Mouse (Mus musculus): ENCODE measurements at regions not wholly inside any gene's neighbourhood (a gene's known extent, or its start where the extent isn't known, plus 50 kb on each side); places are given as distances from the start of the nearest gene placed in this dataset.

DNA sequence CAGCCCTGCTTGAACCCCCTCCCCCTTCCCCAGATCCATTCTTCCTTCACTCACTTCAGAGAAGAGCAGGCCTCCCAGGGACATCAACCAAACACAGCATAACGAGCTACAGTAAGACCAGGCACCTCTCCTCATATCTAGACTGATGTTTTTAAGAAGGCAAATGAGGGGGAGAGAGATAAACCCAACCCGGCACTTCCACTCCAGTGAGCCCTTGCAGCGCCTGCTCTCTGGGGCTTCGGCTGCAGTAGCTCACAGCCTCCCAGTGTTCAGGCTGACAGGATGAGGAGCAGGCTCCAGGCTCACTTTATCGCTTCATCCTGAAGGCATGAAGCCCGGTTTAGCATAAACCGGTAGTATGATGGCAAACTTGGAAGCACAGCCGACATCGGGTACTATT, 162.9 kb upstream of the Prok2 start:
- Histone ChIP-seq H3K4me3 (ENCODE audit: low read depth, low read length) (no peak overlapping the region), H3K27me3 (ENCODE audit: control insufficient read depth, insufficient read depth, low read depth, low read length) (no peaks in the 10 kb centered on the region), H3K9ac (ENCODE audit: low read depth, low read length) (no peak overlapping the region), H3K4me2 (ENCODE audit: low read depth, low read length) (no peak overlapping the region), H3K9me3 (replicated peaks; ENCODE audit: control insufficient read depth, low read length) (no peaks in the 10 kb centered on the region), H3K4me1 (ENCODE audit: control insufficient read depth, low read depth, low read length) (no peaks in the 10 kb centered on the region), H3K27ac (ENCODE audit: low read length) (no peak overlapping the region), H3K36me3 (ENCODE audit: control insufficient read depth, insufficient read depth) (no peaks in the 10 kb centered on the region)
- 27% methylated on average over 9 of the region's 9 CpGs for WGBS (ENCODE audit: insufficient replicate concordance)
- ATAC-seq (ENCODE audit: low read depth), result no peak

GRCm38 (mm10) chr6:99887904-99888303, 161.7 kb upstream of the Prok2 start:
- Histone ChIP-seq H3K9ac (ENCODE audit: low read depth, low read length) (no peak overlapping the region), H3K4me2 (ENCODE audit: low read depth, low read length) (no peak overlapping the region), H3K27ac (ENCODE audit: low read length) (no peak overlapping the region), H3K4me1 (ENCODE audit: control insufficient read depth, low read depth, low read length) (no peaks in the 10 kb centered on the region), H3K4me3 (ENCODE audit: low read depth, low read length) (no peak overlapping the region), H3K27me3 (ENCODE audit: control insufficient read depth, insufficient read depth, low read depth, low read length) (no peaks in the 10 kb centered on the region), H3K9me3 (replicated peaks; ENCODE audit: control insufficient read depth, low read length) (no peaks in the 10 kb centered on the region), H3K36me3 (ENCODE audit: control insufficient read depth, insufficient read depth) (no peaks in the 10 kb centered on the region)
- ATAC-seq (ENCODE audit: low read depth), result no peak
- 49% methylated on average over 8 of the region's 8 CpGs for WGBS (ENCODE audit: insufficient replicate concordance)

GRCm38 (mm10) chr6:99884755-99885154, 158.6 kb upstream of the Prok2 start:
- Histone ChIP-seq H3K4me3 (ENCODE audit: low read depth, low read length) (no peak overlapping the region), H3K4me2 (ENCODE audit: low read depth, low read length) (no peak overlapping the region), H3K27me3 (ENCODE audit: control insufficient read depth, insufficient read depth, low read depth, low read length) (no peaks in the 10 kb centered on the region), H3K36me3 (ENCODE audit: control insufficient read depth, insufficient read depth) (no peaks in the 10 kb centered on the region), H3K27ac (ENCODE audit: low read length) (no peak overlapping the region), H3K4me1 (ENCODE audit: control insufficient read depth, low read depth, low read length) (no peaks in the 10 kb centered on the region), H3K9me3 (replicated peaks; ENCODE audit: control insufficient read depth, low read length) (no peaks in the 10 kb centered on the region), H3K9ac (ENCODE audit: low read depth, low read length) (no peak overlapping the region)
- ATAC-seq (ENCODE audit: low read depth), result no peak
- WGBS (ENCODE audit: insufficient replicate concordance), result 10% methylated on average over 7 of the region's 7 CpGs

DNA sequence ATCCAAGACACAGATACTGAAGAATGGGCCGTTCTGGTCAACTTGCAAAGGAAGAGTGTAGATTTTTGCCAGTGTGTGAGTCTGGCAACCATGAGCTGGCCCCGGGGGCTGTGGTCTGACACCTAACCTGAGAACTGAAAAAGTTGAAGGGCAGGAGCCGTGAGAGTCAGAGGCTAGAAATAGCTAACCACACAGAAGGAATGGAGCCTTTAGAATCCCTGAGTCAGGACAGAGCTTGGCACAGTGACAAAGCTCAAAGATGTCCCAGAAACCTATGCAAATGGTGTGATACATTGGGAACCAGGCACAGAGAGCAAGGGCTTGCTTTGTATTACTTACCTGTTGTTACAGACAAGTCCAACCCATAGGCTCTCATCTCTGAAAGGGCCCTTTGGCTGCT, 157.9 kb upstream of the Prok2 start:
- Histone ChIP-seq H3K27me3 (ENCODE audit: control insufficient read depth, insufficient read depth, low read depth, low read length) (no peaks in the 10 kb centered on the region), H3K4me1 (ENCODE audit: control insufficient read depth, low read depth, low read length) (no peaks in the 10 kb centered on the region), H3K9me3 (replicated peaks; ENCODE audit: control insufficient read depth, low read length) (no peaks in the 10 kb centered on the region), H3K4me2 (ENCODE audit: low read depth, low read length) (no peak overlapping the region), H3K4me3 (ENCODE audit: low read depth, low read length) (no peak overlapping the region), H3K36me3 (ENCODE audit: control insufficient read depth, insufficient read depth) (no peaks in the 10 kb centered on the region), H3K9ac (ENCODE audit: low read depth, low read length) (no peak overlapping the region), H3K27ac (ENCODE audit: low read length) (no peak overlapping the region)
- WGBS (ENCODE audit: insufficient replicate concordance), result 53% methylated on average over 3 of the region's 3 CpGs
- no peak for ATAC-seq (ENCODE audit: low read depth)

DNA sequence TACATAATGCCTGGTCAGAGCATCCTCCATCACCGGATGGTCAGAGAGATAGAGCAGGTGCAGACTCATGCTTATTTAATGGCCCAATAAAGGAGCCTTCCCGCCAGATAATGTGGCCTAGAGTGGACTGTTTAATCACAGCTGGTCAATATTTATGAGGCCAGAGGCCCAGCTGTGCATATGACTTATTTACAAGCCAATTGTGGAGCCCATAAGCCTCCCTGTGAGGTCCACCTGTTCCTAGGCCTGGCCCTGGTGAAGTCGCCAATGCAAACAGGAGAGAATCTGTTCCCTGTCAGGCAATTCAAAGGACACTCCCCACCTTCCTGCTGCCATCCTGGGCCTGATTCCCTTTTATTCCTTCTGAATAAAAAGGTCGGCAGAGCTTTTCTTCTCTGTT, 155.4 kb upstream of the Prok2 start:
- no peaks in the 10 kb centered on the region for H3K4me1 ChIP-seq (ENCODE audit: control insufficient read depth, low read depth, low read length)
- H3K4me3 ChIP-seq (ENCODE audit: low read depth, low read length), result no peak overlapping the region
- H3K27ac ChIP-seq (ENCODE audit: low read length), result no peak overlapping the region
- H3K27me3 ChIP-seq (ENCODE audit: control insufficient read depth, insufficient read depth, low read depth, low read length), result no peaks in the 10 kb centered on the region
- 55% methylated on average over 4 of the region's 4 CpGs for WGBS (ENCODE audit: insufficient replicate concordance)
- ATAC-seq (ENCODE audit: low read depth), result no peak
- no peaks in the 10 kb centered on the region for H3K9me3 ChIP-seq (replicated peaks; ENCODE audit: control insufficient read depth, low read length)
- H3K4me2 ChIP-seq (ENCODE audit: low read depth, low read length), result no peak overlapping the region
- H3K36me3 ChIP-seq (ENCODE audit: control insufficient read depth, insufficient read depth), result no peaks in the 10 kb centered on the region
- H3K9ac ChIP-seq (ENCODE audit: low read depth, low read length), result no peak overlapping the region

DNA sequence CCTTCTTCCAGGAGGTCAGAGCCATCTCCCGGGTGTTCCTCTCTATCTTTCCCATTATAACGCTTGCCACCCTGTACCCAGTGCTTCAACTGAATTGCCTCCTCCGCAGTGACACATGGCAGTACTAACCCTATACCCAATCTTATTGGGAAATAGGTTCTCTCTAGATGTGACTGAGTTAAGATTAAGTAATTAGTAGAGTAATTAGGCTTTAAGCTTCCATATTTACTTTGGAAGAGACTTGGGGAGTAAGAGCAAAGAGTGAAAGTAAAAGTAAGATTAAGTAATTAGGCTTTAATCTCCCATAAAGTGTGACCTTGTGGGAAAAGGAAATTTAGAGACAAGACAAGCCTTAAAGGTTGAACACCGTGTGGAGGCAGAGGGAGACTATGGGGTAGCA, 148.7 kb upstream of the Prok2 start:
- Histone ChIP-seq H3K4me1 (ENCODE audit: control insufficient read depth, low read depth, low read length) (no peaks in the 10 kb centered on the region), H3K9me3 (replicated peaks; ENCODE audit: control insufficient read depth, low read length) (no peaks in the 10 kb centered on the region), H3K4me2 (ENCODE audit: low read depth, low read length) (no peak overlapping the region), H3K27ac (ENCODE audit: low read length) (no peak overlapping the region), H3K4me3 (ENCODE audit: low read depth, low read length) (no peak overlapping the region), H3K36me3 (ENCODE audit: control insufficient read depth, insufficient read depth) (no peaks in the 10 kb centered on the region), H3K9ac (ENCODE audit: low read depth, low read length) (no peak overlapping the region), H3K27me3 (ENCODE audit: control insufficient read depth, insufficient read depth, low read depth, low read length) (no peaks in the 10 kb centered on the region)
- no peak for ATAC-seq (ENCODE audit: low read depth)
- 63% methylated on average over 4 of the region's 4 CpGs for WGBS (ENCODE audit: insufficient replicate concordance)

GRCm38 (mm10) chr6:99874029-99874428, 147.8 kb upstream of the Prok2 start:
- Histone ChIP-seq H3K4me1 (ENCODE audit: control insufficient read depth, low read depth, low read length) (no peaks in the 10 kb centered on the region), H3K4me3 (ENCODE audit: low read depth, low read length) (no peak overlapping the region), H3K36me3 (ENCODE audit: control insufficient read depth, insufficient read depth) (no peaks in the 10 kb centered on the region), H3K27me3 (ENCODE audit: control insufficient read depth, insufficient read depth, low read depth, low read length) (no peaks in the 10 kb centered on the region), H3K9ac (ENCODE audit: low read depth, low read length) (no peak overlapping the region), H3K27ac (ENCODE audit: low read length) (no peak overlapping the region), H3K4me2 (ENCODE audit: low read depth, low read length) (no peak overlapping the region), H3K9me3 (replicated peaks; ENCODE audit: control insufficient read depth, low read length) (no peaks in the 10 kb centered on the region)
- WGBS (ENCODE audit: insufficient replicate concordance), result 19% methylated on average over 4 of the region's 4 CpGs
- no peak for ATAC-seq (ENCODE audit: low read depth)

GRCm38 (mm10) chr6:99866061-99866460, 139.9 kb upstream of the Prok2 start:
- Histone ChIP-seq H3K4me2 (ENCODE audit: low read depth, low read length) (no peak overlapping the region), H3K27me3 (ENCODE audit: control insufficient read depth, insufficient read depth, low read depth, low read length) (no peaks in the 10 kb centered on the region), H3K36me3 (ENCODE audit: control insufficient read depth, insufficient read depth) (no peaks in the 10 kb centered on the region), H3K9ac (ENCODE audit: low read depth, low read length) (no peak overlapping the region), H3K9me3 (replicated peaks; ENCODE audit: control insufficient read depth, low read length) (no peaks in the 10 kb centered on the region), H3K4me1 (ENCODE audit: control insufficient read depth, low read depth, low read length) (no peaks in the 10 kb centered on the region), H3K4me3 (ENCODE audit: low read depth, low read length) (no peak overlapping the region), H3K27ac (ENCODE audit: low read length) (no peak overlapping the region)
- WGBS (ENCODE audit: insufficient replicate concordance), result 58% methylated on average over 9 of the region's 9 CpGs
- no peak for ATAC-seq (ENCODE audit: low read depth)

DNA sequence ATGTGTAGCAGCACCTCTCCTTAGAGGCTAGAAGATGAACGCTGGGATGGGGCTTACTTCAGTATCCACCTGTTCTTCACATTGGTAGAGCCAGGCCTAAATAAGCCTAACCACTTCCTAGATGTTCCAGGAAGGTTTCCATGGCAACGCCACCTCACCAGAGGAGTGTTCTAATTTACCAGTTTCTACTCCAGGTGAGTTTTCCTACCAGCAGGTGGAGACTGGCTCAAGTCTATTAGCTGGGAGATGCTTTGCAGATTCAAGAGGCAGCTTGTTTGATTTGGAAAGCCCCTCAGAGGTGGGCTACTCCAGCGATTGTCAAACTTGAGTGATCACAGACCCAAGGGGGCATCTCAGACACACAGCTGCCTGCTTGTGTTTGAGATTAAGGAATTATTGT, 138.8 kb upstream of the Prok2 start:
- Histone ChIP-seq H3K4me2 (ENCODE audit: low read depth, low read length) (no peak overlapping the region), H3K4me1 (ENCODE audit: control insufficient read depth, low read depth, low read length) (no peaks in the 10 kb centered on the region), H3K9me3 (replicated peaks; ENCODE audit: control insufficient read depth, low read length) (no peaks in the 10 kb centered on the region), H3K9ac (ENCODE audit: low read depth, low read length) (no peak overlapping the region), H3K4me3 (ENCODE audit: low read depth, low read length) (no peak overlapping the region), H3K27me3 (ENCODE audit: control insufficient read depth, insufficient read depth, low read depth, low read length) (no peaks in the 10 kb centered on the region), H3K27ac (ENCODE audit: low read length) (no peak overlapping the region), H3K36me3 (ENCODE audit: control insufficient read depth, insufficient read depth) (no peaks in the 10 kb centered on the region)
- ATAC-seq (ENCODE audit: low read depth), result no peak
- 38% methylated on average over 3 of the region's 3 CpGs for WGBS (ENCODE audit: insufficient replicate concordance)

DNA sequence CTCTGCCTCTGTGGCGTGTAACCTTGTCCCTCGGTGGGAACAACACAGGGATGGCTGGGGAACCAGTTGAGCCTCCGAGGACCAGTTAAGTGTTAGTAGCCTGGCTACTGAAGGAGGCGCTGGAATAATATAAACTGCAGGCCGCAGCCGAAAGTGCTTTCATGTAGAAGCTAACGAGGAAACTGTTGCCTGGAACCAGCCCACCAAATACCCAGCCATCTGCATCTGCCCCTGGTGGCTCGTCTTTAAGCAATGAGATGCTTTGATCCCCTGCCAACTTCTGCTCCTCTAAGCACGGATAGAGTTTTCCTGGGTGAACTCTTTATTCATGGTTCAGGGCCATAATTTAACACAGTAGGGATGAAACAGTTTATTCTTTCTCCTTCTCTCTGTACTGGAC, 137.2 kb upstream of the Prok2 start:
- WGBS (ENCODE audit: insufficient replicate concordance), result 73% methylated on average over 9 of the region's 9 CpGs
- no peak overlapping the region for H3K9ac ChIP-seq (ENCODE audit: low read depth, low read length)
- H3K4me2 ChIP-seq (ENCODE audit: low read depth, low read length), result no peak overlapping the region
- no peak overlapping the region for H3K27ac ChIP-seq (ENCODE audit: low read length)
- ATAC-seq (ENCODE audit: low read depth), result no peak
- no peaks in the 10 kb centered on the region for H3K9me3 ChIP-seq (replicated peaks; ENCODE audit: control insufficient read depth, low read length)
- no peaks in the 10 kb centered on the region for H3K4me1 ChIP-seq (ENCODE audit: control insufficient read depth, low read depth, low read length)
- no peaks in the 10 kb centered on the region for H3K36me3 ChIP-seq (ENCODE audit: control insufficient read depth, insufficient read depth)
- H3K27me3 ChIP-seq (ENCODE audit: control insufficient read depth, insufficient read depth, low read depth, low read length), result no peaks in the 10 kb centered on the region
- no peak overlapping the region for H3K4me3 ChIP-seq (ENCODE audit: low read depth, low read length)
